Mouse (Mus musculus) hindbrain, embryonic 14.5 days (tissue): ENCODE results near the gene Slitrk5. TPM values are rescaled to one million over a fixed set of nuclear protein-coding genes. Genes with fewer than 3 reads are reported as not detected.

Source experiments
- ATAC-seq: fragments of 200-750 bp; cut with Nextera tagmentation; 2 replicates; pipeline ENCODE4 v1.8.0; 2017; ENCODE audit warnings: moderate number of reproducible peaks, mild to moderate bottlenecking, moderate TSS enrichment, moderate library complexity; ENCODE audit not compliant: low FRiP score
- DNase-seq: peaks from one replicate; pipeline ENCODE4 v3.0.0-alpha.2; 2015; ENCODE audit warnings: low spot score
- H3K27ac ChIP-seq: fragments of 300-500 bp; sonication (generic); 2 replicates; pipeline ENCODE4 v1.5.1; 2014; ENCODE audit warnings: mild to moderate bottlenecking, moderate library complexity
- H3K27me3 ChIP-seq: fragments of 300-500 bp; sonication (generic); 2 replicates; pipeline ENCODE4 v1.6.1; 2014; ENCODE audit warnings: mild to moderate bottlenecking, low read length, mixed read lengths; ENCODE audit not compliant: control insufficient read depth, insufficient read depth
- H3K36me3 ChIP-seq: fragments of 300-500 bp; sonication (generic); replicated peaks from 2 replicates; pipeline ENCODE4 v1.6.1; 2014; ENCODE audit not compliant: control insufficient read depth, insufficient read depth
- H3K4me1 ChIP-seq: fragments of 300-500 bp; sonication (generic); replicated peaks from 2 replicates; pipeline ENCODE4 v1.6.1; 2014; ENCODE audit warnings: antibody characterized with exemption, low read length, mixed read lengths; ENCODE audit not compliant: control insufficient read depth, insufficient read depth
- H3K4me2 ChIP-seq: fragments of 300-500 bp; sonication (generic); replicated peaks from 2 replicates; pipeline ENCODE4 v1.6.1; 2014; ENCODE audit warnings: mild to moderate bottlenecking, moderate library complexity
- H3K4me3 ChIP-seq: fragments of 300-500 bp; sonication (generic); replicated peaks from 2 replicates; pipeline ENCODE4 v1.5.1; 2014; ENCODE audit warnings: mild to moderate bottlenecking, low read length
- H3K9ac ChIP-seq: fragments of 300-500 bp; sonication (generic); 2 replicates; pipeline ENCODE4 v1.6.1; 2014
- H3K9me3 ChIP-seq: fragments of 300-500 bp; sonication (generic); 2 replicates; pipeline ENCODE4 v1.6.1; 2016; ENCODE audit warnings: low read length; ENCODE audit not compliant: control insufficient read depth
- WGBS: fragments of 180-500 bp; shearing (Covaris S2); extraction: QIAGEN DNeasy Blood & Tissue Kit; methylation state at CpG from one replicate; pipeline ENCODE4 v1.1.7; 2014; 5-methylcytosine and 5-hydroxymethylcytosine counted together
- polyA plus RNA-seq: library from polyadenylated mRNA; unstranded; fragments of >200 nt; fragmentation: Nextera tagmentation; extraction: Ambion mirVana; gene quantifications from 2 replicates; pipeline ENCODE4 v1.2.1, GENCODE M21; 2014

Gene Slitrk5
- polyA plus RNA-seq = 32.5 and 41.0 TPM in 2 replicates

DNA sequence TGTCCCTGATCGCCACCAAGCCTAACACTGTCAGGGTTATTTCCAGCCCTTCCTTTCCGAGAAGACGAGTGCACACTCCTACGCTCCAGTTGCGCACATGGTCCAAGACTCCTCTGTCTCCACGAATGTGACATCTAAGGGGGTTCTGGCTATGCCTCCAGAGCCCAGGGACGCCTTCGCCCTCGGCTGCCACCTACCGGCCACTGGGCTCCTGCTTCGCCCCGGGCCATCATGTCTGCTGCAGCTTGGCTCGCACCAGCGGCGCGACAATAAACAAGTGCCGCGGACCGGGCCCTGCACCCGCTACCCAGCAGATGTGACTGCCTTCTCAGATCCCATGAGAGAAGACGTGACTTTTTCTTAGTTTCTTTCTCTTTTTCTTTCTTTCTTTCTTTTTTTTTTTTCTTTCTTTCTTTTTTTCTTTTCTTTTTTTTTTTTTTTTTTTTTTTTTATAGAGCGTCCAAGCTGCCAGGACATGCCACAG is at the start of gene Slitrk5:
Slitrk5 (plus strand) TSS at position 434 of the 484 bp plus-strand sequence.
- peak within 1 kb of the TSS; percentile 98 for H3K27ac ChIP-seq
- peaks cover 7% of the 10 kb centered on the region; the same call in 1 of the 2 replicates for H3K36me3 ChIP-seq
- H3K27me3 ChIP-seq = no peaks in the 10 kb centered on the region
- WGBS = under 1% methylated on average over 22 of the region's 22 CpGs
- peak; percentile 93 for DNase-seq
- H3K4me3 ChIP-seq = peak within 1 kb of the TSS; percentile 95
- peaks cover 8% of the 10 kb centered on the region; the same call in 1 of the 2 replicates for H3K4me1 ChIP-seq
- H3K4me2 ChIP-seq = peak within 1 kb of the TSS; percentile 63
- ATAC-seq = peak; percentile 66
- no peaks in the 10 kb centered on the region for H3K9me3 ChIP-seq
- peak within 1 kb of the TSS; percentile 99 for H3K9ac ChIP-seq

DNA sequence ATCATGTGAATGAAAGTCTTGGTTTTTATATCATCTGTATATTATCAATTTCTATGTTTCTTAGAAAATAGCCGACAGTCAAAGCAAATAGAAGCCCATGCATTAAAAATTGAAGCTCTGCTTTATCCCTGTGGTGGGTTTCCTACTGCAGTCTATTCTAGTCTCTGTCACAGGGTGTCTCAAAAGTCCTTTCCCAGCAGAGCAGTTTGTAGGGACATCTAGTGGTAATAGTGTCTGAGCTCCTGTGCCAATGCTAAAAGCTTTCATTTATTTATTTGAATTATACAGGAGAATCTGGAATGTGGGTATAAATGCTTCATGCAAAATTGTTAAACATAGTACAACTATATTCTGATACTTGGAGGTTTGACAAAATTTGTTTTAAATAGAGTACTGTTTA is 2.0 kb upstream of the Slitrk5 start:
- Histone ChIP-seq H3K27me3 (no peaks in the 10 kb centered on the region), H3K9ac (no peak overlapping the region), H3K4me3 (no peak overlapping the region), H3K4me1 (no peaks in the 10 kb centered on the region), H3K9me3 (no peaks in the 10 kb centered on the region), H3K27ac (no peak overlapping the region), H3K4me2 (no peak overlapping the region; the same call in 1 of the 2 replicates), H3K36me3 (no peaks in the 10 kb centered on the region)
- ATAC-seq (no peak), DNase-seq (peak; percentile 77)
- 38% methylated on average over 1 of the region's 1 CpGs for WGBS

DNA sequence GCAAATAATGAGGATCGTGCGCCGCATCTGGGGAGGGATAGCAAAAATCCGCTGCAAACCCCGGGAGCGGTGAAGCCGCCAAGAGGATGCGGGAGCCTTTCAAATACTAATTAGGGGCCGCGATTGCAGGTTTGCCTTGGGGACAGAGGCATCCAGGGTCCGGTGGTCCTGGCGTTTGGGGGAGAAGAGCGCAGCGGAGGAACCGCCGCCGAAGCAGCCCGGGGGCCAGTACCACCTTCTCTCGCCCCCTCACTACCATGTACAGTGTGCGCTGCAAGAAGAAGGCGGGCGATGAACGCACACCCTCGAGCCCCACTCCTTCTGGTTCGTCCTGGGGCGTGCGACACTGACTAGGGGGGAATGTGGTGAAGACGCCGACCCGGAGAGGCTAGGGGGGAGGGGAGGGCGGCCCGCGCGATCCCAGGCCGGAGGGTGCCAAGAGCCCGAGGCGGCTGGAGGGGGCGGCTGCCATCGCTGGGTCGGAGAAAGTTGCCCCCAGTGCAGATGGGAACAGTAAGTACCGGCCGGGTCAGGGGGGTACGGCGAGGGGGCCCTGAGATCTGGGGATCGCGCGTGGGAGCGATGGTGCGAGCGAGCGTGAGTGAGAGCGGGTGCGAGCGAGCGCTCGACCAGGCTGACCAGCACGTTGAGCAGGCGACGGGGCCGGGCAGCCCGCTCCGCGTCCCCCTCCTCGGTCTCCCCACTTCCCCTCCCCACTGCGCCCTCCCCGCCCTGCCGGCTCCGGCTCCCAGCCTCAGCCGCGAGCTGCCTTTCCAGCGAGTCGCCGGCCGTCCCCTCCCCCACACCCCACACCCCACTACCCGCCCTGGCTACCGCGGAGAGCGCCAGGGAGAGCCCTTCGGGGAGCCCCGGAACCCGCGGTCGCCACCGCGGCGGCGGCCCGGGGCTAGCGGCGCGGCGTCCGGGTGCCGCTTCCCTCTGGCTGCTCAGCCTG is 591 bp downstream of the Slitrk5 start:
- peak; percentile 67 for DNase-seq
- Histone ChIP-seq H3K27ac (peak overlapping the region; percentile 98), H3K9ac (peak overlapping the region; percentile 99), H3K36me3 (peaks cover 14% of the 10 kb centered on the region; the same call in 1 of the 2 replicates), H3K4me2 (peak overlapping the region; percentile 63), H3K4me3 (peak overlapping the region; percentile 95), H3K27me3 (0 out of 2 replicates have a peak, but pooled peaks cover 5% of the 10 kb centered on the region), H3K9me3 (no peaks in the 10 kb centered on the region), H3K4me1 (peaks cover 11% of the 10 kb centered on the region)
- under 1% methylated on average over 79 of the region's 94 CpGs for WGBS
- peak; percentile 82 for ATAC-seq

DNA sequence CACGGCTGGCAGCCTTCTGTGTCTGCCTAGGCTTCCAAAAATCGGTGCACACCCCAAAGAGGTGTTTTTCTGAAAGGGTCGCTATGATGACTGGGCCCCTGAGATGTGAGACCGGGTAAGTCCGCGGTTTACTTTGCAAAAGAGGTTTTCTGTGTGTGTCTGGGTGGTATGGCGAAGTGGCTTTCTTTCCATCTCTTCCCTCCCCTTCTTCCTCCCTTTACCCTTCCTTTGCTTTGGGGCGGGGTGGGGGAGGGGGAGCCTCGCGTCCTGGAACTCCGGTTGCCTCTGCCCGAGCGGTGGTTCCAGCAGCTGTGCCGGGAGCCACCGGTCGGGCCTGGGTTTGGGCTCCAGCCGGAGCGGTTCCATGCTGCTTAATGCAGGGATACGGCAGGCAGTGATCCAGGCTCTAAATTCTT is 1.3 kb downstream of the Slitrk5 start:
- Histone ChIP-seq H3K9me3 (no peaks in the 10 kb centered on the region), H3K36me3 (peaks cover 14% of the 10 kb centered on the region; the same call in 1 of the 2 replicates)

DNA sequence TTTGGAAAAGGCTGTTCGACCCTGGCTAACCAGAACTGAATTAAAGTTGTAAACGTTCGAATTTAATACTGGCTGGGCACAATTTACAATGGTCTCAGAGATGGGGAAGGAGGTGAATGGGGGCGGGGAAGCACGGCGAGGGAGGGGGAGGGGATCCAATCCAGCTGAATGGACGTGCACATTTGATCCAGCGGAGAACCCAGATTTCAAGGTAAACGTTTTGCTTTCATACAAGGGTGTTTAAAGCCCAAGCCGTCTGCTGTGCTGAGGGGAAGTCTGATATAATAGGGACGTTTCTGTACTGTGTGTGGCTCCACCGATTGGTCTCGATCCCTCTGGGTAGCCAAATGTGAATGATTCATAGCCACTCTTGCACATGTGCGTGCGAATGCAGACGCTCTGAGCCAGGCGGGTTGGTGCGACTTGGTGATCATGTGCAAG is 2.0 kb downstream of the Slitrk5 start:
- Histone ChIP-seq H3K9me3 (no peaks in the 10 kb centered on the region), H3K4me1 (peaks cover 25% of the 10 kb centered on the region), H3K4me2 (peak overlapping the region; percentile 63), H3K27me3 (0 out of 2 replicates have a peak, but pooled peaks cover 5% of the 10 kb centered on the region), H3K27ac (peak overlapping the region; percentile 98), H3K36me3 (peaks cover 14% of the 10 kb centered on the region; the same call in 1 of the 2 replicates), H3K9ac (peak overlapping the region; percentile 99), H3K4me3 (peak overlapping the region; percentile 95)
- peak; percentile 68 for DNase-seq
- ATAC-seq = no peak
- under 1% methylated on average over 18 of the region's 18 CpGs for WGBS

More for the DNA sequence above, 1.3 kb downstream of the Slitrk5 start:
- under 1% methylated on average over 19 of the region's 19 CpGs for WGBS
- DNase-seq (peak; percentile 50), ATAC-seq (peak; percentile 61)
- peak overlapping the region; percentile 99 for H3K9ac ChIP-seq
- H3K27ac ChIP-seq = peak overlapping the region; percentile 98
- H3K4me3 ChIP-seq = peak overlapping the region; percentile 95
- 0 out of 2 replicates have a peak, but pooled peaks cover 5% of the 10 kb centered on the region for H3K27me3 ChIP-seq
- H3K4me2 ChIP-seq = peak overlapping the region; percentile 63
- H3K4me1 ChIP-seq = peaks cover 18% of the 10 kb centered on the region

DNA sequence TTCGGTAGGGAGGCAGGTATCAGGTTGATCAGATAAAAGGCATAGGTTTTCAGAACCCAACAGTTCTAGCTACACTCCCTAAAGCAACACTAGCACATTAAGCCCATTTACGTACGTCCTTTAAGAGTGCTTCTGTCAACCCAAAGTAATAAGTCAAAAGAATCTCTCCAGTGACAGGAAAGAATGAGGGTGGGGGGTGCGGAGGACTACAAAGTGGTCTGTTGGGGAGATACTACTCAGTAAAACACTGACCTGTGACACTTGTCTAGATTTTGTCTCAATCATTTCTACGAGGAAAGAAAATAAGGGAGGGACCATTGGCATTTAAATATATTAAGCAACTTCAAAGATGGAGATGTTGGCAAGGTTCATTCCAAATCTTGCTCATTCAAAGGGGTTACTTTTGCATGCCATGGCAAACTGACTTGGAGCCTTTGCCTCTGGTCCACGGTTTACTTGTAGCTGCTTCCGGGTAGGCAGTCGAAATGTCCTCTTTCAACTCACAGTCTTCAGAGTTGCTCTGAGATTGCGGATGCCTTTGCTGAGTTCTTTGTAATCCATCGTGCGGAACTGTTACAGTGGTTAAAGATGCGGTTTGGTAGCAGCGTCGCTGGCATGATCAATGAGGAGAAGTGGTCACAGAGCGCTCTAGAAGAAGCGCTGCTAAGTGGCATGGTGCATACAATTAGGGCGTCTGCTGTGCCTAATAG is 2.6 kb downstream of the Slitrk5 start:
- 0 out of 2 replicates have a peak, but pooled peaks cover 5% of the 10 kb centered on the region for H3K27me3 ChIP-seq
- H3K27ac ChIP-seq = peak overlapping the region; percentile 98
- no peaks in the 10 kb centered on the region for H3K9me3 ChIP-seq
- H3K4me1 ChIP-seq = peaks cover 27% of the 10 kb centered on the region
- ATAC-seq = no peak
- H3K36me3 ChIP-seq = peaks cover 14% of the 10 kb centered on the region; the same call in 1 of the 2 replicates
- H3K4me2 ChIP-seq = peak overlapping the region; percentile 63
- no peak for DNase-seq
- 3% methylated on average over 17 of the region's 17 CpGs for WGBS
- H3K9ac ChIP-seq = peak overlapping the region; percentile 99
- H3K4me3 ChIP-seq = peak overlapping the region; percentile 95

DNA sequence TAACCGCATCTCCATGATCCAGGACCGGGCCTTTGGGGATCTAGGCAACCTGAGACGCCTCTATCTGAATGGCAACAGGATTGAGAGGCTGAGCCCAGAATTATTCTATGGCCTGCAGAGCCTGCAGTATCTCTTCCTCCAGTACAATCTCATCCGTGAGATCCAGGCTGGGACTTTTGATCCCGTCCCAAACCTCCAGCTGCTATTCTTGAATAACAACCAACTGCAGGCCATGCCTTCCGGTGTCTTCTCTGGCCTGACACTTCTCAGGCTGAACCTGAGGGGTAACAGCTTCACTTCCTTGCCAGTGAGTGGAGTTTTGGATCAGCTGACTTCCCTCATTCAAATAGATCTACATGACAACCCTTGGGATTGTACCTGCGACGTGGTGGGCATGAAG is 5.4 kb downstream of the Slitrk5 start:
- ATAC-seq (no peak), DNase-seq (no peak)
- 76% methylated on average over 8 of the region's 8 CpGs for WGBS
- peak overlapping the region; percentile 81; the same call in 1 of the 2 replicates for H3K4me2 ChIP-seq
- peaks cover 27% of the 10 kb centered on the region for H3K4me1 ChIP-seq
- 0 out of 2 replicates have a peak, but pooled peaks cover 5% of the 10 kb centered on the region for H3K27me3 ChIP-seq
- H3K9ac ChIP-seq = 0 out of 2 replicates have a peak overlapping the region, but pooled peaks have one; percentile 56
- no peak overlapping the region for H3K27ac ChIP-seq
- H3K36me3 ChIP-seq = peaks cover 17% of the 10 kb centered on the region; the same call in 1 of the 2 replicates
- H3K4me3 ChIP-seq = no peak overlapping the region
- no peaks in the 10 kb centered on the region for H3K9me3 ChIP-seq

DNA sequence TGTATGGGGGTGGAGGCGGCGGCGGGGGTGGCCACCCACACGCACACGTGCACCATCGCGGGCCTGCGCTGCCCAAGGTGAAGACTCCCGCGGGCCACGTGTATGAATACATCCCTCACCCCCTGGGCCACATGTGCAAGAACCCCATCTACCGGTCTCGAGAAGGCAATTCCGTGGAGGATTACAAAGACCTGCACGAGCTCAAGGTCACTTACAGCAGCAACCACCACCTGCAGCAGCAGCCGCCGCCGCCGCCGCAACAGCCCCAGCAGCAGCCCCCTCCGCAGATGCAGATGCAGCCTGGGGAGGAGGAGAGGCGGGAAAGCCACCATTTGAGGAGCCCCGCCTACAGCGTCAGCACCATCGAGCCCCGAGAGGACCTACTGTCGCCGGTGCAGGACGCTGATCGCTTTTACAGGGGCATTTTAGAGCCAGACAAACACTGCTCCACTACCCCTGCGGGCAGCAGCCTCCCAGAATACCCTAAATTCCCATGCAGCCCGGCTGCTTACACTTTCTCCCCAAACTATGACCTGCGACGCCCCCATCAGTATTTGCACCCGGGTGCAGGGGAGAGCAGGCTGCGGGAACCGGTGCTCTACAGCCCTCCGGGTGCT is 6.3 kb downstream of the Slitrk5 start:
- peak overlapping the region; percentile 38 for H3K4me3 ChIP-seq
- H3K4me2 ChIP-seq = peak overlapping the region; percentile 81
- ATAC-seq = peak; percentile 44; the same call in 1 of the 2 replicates
- H3K9me3 ChIP-seq = no peaks in the 10 kb centered on the region
- 0 out of 2 replicates have a peak overlapping the region, but pooled peaks have one; percentile 17 for H3K27ac ChIP-seq
- peaks cover 27% of the 10 kb centered on the region for H3K4me1 ChIP-seq
- 0 out of 2 replicates have a peak, but pooled peaks cover 5% of the 10 kb centered on the region for H3K27me3 ChIP-seq
- H3K36me3 ChIP-seq = peaks cover 17% of the 10 kb centered on the region; the same call in 1 of the 2 replicates
- 4% methylated on average over 38 of the region's 38 CpGs for WGBS
- no peak for DNase-seq
- H3K9ac ChIP-seq = peak overlapping the region; percentile 56
